Mouse (Mus musculus) ES-E14 (cell line): ENCODE results near the gene Ipo4.

ENCODE experiments used
- CHD2 ChIP-seq: IDR thresholded peaks from 2 replicates; pipeline ENCODE4 v1.6.1; 2014; ENCODE audit warnings: mild to moderate bottlenecking, low read depth, low read length, inconsistent platforms
- MAFK ChIP-seq: IDR thresholded peaks from 2 replicates; pipeline ENCODE4 v1.6.1; 2014; ENCODE audit warnings: mild to moderate bottlenecking, low read depth, low read length, inconsistent platforms; ENCODE audit not compliant: insufficient read depth
- ZC3H11A ChIP-seq: IDR thresholded peaks from 2 replicates; pipeline ENCODE4 v1.6.1; 2012; ENCODE audit warnings: low read depth, mild to moderate bottlenecking, inconsistent platforms, low read length, borderline replicate concordance

DNA sequence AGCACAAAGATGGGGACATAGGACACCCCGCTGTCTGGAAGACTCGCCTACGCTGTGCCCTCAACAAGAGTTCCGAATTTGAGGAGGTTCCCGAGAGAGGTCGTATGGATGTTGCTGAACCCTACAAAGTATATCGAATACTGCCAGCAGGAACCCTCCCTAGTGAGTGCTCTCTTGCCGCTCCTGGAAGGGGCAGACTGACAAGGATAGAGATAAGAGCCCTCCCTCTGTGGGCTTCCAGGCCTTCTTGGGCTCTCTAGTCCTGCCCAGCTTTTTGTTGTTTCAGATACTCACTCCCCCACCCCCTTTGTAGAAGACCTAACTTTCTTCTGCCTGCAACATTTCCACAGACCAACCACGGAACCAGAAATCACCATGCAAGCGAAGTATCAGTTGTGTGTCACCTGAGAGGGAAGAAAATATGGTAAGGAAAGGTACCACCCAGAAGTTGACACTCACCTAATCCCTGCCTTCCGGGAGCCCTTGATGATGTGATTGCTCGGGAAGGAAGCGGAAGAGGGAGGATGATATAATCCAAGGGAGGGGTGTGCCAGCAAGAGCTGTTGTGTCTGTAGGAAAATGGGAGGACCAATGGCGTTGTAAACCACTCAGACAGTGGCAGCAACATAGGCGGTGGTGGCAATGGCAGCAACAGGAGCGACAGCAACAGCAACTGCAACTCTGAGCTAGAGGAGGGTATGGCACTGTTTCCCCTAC is 29.9 kb downstream of the Ipo4 start:
- TF ChIP-seq MAFK (no peak), CHD2 (no peak), ZC3H11A (no peak)
